Mouse (Mus musculus) liver, embryonic 14.5 days (tissue): ENCODE results near the gene Mefv. TPM values are rescaled to one million over a fixed set of nuclear protein-coding genes. Genes with fewer than 3 reads are reported as not detected.
A peak's percentile ranks its signal among the peaks of the same experiment; 100 is the strongest.

ENCODE experiments used
- ATAC-seq: fragments of 200-750 bp; cut with Nextera tagmentation; 2 replicates; pipeline ENCODE4 v1.8.0; 2017; ENCODE audit warnings: moderate number of reproducible peaks, mild to moderate bottlenecking, moderate library complexity; ENCODE audit not compliant: insufficient read depth
- DNase-seq, 3 experiments: peaks; one replicate each; pipeline ENCODE4 v3.0.0-alpha.2; 2012 to 2013; ENCODE audit warnings: low read depth in 3 of 3, low spot score in 3 of 3
- H3K27ac ChIP-seq: fragments of 300-500 bp; sonication (generic); 2 replicates; pipeline ENCODE4 v1.5.1; 2014; ENCODE audit warnings: moderate library complexity, mild to moderate bottlenecking, control low read depth, inconsistent platforms
- H3K27me3 ChIP-seq: fragments of 300-500 bp; sonication (generic); 2 replicates; pipeline ENCODE4 v1.6.1; 2014; ENCODE audit warnings: mild to moderate bottlenecking, low read length, moderate library complexity; ENCODE audit not compliant: control insufficient read depth, insufficient read depth
- H3K36me3 ChIP-seq: fragments of 300-500 bp; sonication (generic); replicated peaks from 2 replicates; pipeline ENCODE4 v1.6.1; 2014; ENCODE audit warnings: low read depth; ENCODE audit not compliant: control insufficient read depth, insufficient read depth
- H3K4me1 ChIP-seq, 2 experiments: fragments of 200-500 bp in 1 of 2; fragments of 300-500 bp in 1 of 2; sonication (generic) in 1 of 2; replicated peaks; 2 replicates each; pipeline ENCODE4 v1.6.1; 2012 to 2014; ENCODE audit warnings: antibody characterized with exemption in 1 of 2, inconsistent platforms in 1 of 2, low read length in 1 of 2; ENCODE audit not compliant: control insufficient read depth in 2 of 2, insufficient read depth in 2 of 2
- H3K4me2 ChIP-seq: fragments of 300-500 bp; sonication (generic); 2 replicates; pipeline ENCODE4 v1.6.1; 2014; ENCODE audit warnings: low read depth, mild to moderate bottlenecking, control low read depth, moderate library complexity
- H3K4me3 ChIP-seq, 2 experiments: fragments of 200-500 bp in 1 of 2; fragments of 300-500 bp in 1 of 2; sonication (generic) in 1 of 2; 2 replicates each; pipeline ENCODE4 v1.5.1; 2012 to 2014; ENCODE audit warnings: low read depth in 2 of 2, low read length in 2 of 2, mild to moderate bottlenecking in 2 of 2, control low read depth in 1 of 2, inconsistent platforms in 1 of 2, moderate library complexity in 1 of 2; ENCODE audit not compliant: insufficient read depth in 1 of 2
- H3K9ac ChIP-seq: fragments of 300-500 bp; sonication (generic); replicated peaks from 2 replicates; pipeline ENCODE4 v1.6.1; 2014; ENCODE audit warnings: mild to moderate bottlenecking, control low read depth, moderate library complexity
- H3K9me3 ChIP-seq: fragments of 300-500 bp; sonication (generic); 2 replicates; pipeline ENCODE4 v1.6.1; 2016; ENCODE audit warnings: low read length, mixed read lengths; ENCODE audit not compliant: control insufficient read depth
- CTCF ChIP-seq: IDR thresholded peaks from 2 replicates; pipeline ENCODE4 v1.5.1; 2016; ENCODE audit warnings: antibody characterized with exemption, low read depth, control low read depth
- EP300 ChIP-seq: IDR thresholded peaks from 2 replicates; pipeline ENCODE4 v1.6.1; 2016; ENCODE audit warnings: antibody characterized with exemption, low read depth
- WGBS: fragments of 180-500 bp; shearing (Covaris S2); extraction: QIAGEN DNeasy Blood & Tissue Kit; methylation state at CpG from one replicate; pipeline ENCODE4 v1.1.7; 2014; ENCODE audit not compliant: insufficient replicate concordance; 5-methylcytosine and 5-hydroxymethylcytosine counted together
- polyA plus RNA-seq, 2 experiments: library from polyadenylated mRNA; depleted of rRNA in 1 of 2; stranded (reverse) in 1 of 2; unstranded in 1 of 2; fragments of >200 nt; fragmentation: Nextera tagmentation in 1 of 2; extraction: Ambion mirVana in 1 of 2; gene quantifications; 2 replicates each; pipeline versions ENCODE4 v1.2.1 to v1.2.3; 2012 to 2014

The Mefv gene
- polyA plus RNA-seq (2012; rRNA removed) (0.14 and 0.21 TPM in 2 replicates), polyA plus RNA-seq (2014; fragmentation: Nextera tagmentation; extraction: Ambion mirVana) (0.27 TPM in 2 replicates)

DNA sequence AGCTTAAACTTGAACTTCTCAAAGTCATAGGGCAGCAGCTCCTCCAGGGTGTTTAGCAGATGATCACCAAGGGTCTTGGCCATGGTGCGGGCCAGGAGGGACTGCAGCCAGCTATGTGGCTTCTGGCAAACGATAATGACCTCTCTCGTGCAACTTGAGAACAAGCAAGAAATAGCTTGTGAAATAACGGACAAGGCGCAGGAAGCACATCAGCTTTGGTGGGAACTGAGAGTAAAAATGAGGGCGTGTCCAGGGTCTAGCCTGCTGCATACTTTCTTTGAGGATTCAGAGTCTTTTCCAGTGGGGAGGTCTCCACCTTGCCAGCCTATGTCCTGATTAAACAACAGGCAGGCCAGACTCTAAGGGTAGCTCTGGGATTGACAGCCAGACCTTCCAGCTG lies at the start of gene Mefv:
Gene Mefv, minus strand, starts transcription at position 118 of the 400 bp plus-strand sequence.
- 64% methylated on average over 6 of the region's 6 CpGs for WGBS
- H3K27ac ChIP-seq, result no peak within 1 kb of the TSS
- H3K9me3 ChIP-seq, result no peaks in the 10 kb centered on the region
- H3K9ac ChIP-seq, result no peak within 1 kb of the TSS
- no peaks in the 10 kb centered on the region for H3K36me3 ChIP-seq
- DNase-seq, result no peak
- no peaks in the 10 kb centered on the region for H3K4me1 ChIP-seq
- no peak for ATAC-seq
- TF ChIP-seq CTCF (no peak), EP300 (no peak)
- H3K4me2 ChIP-seq, result no peak within 1 kb of the TSS
- no peak within 1 kb of the TSS for H3K4me3 ChIP-seq
- H3K27me3 ChIP-seq, result no peaks in the 10 kb centered on the region

DNA sequence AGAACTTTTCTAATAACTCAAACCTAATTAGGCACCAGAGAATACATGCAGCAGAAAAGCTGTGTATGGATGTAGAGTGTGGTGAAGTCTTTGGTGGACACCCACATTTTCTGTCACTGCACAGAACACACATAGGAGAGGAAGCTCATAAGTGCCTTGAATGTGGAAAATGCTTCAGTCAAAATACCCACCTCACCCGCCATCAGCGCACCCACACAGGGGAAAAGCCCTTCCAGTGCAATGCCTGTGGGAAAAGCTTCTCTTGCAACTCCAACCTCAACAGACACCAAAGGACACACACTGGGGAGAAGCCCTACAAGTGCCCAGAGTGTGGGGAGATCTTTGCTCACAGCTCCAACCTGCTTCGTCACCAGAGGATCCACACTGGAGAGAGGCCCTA lies 31.1 kb upstream of the Mefv start:
- Histone ChIP-seq H3K9ac (no peak overlapping the region), H3K27me3 (no peaks in the 10 kb centered on the region), H3K36me3 (peaks cover 42% of the 10 kb centered on the region), H3K9me3 (peaks cover 2% of the 10 kb centered on the region), H3K4me1 (peaks cover 9 to 12% of the 10 kb centered on the region in 2 experiments; a peak in 3 of 4 replicates), H3K4me2 (no peak overlapping the region), H3K4me3 (no peak overlapping the region), H3K27ac (no peak overlapping the region)
- TF ChIP-seq EP300 (no peak), CTCF (no peak)
- ATAC-seq, result no peak
- WGBS, result 94% methylated on average over 3 of the region's 3 CpGs
- no peak for DNase-seq

DNA sequence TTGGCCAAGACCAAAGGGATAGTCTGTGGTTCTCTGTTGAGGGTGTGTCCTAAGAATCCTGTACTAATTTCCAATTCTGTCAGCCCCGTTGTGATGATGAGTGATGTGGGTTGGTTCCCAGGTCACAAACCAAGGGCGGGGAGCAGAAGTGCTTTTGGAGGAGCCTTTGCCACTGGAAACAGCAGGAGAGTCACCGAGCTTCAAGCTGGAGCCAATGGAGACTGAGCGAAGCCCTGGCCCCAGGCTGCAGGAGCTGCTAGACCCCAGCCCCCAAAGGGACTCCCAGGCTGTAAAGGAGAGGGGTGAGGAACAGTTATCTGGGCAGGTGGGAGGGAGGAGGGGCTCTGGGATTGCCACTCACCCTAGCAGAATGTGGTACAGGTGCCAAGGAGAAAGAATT lies 27.8 kb upstream of the Mefv start:
- no peak for ATAC-seq

DNA sequence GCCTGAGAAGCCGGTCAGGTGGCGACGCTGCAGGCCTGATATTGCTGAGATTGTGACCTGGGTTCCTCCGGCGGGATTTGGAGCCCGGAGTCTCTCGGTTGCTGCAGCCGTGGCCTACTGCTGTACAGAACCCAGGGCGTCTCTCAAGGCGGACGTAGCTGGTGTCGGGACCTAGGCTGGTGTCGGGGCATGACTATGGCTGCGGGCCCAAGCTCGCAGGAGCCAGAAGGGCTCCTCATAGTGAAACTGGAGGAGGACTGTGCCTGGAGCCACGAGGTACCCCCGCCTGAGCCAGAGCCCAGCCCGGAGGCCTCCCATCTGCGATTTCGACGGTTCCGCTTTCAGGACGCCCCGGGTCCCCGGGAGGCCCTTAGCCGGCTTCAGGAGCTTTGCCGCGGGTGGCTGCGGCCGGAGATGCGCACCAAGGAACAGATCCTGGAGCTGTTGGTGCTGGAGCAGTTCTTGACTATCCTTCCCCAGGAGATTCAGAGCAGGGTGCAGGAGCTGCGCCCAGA lies 26.3 kb upstream of the Mefv start:
- under 1% methylated on average over 32 of the region's 32 CpGs for WGBS
- ATAC-seq (peak; percentile 55), DNase-seq (no peak)
- Histone ChIP-seq H3K4me2 (peak overlapping the region; percentile 76), H3K9me3 (peaks cover 2% of the 10 kb centered on the region), H3K4me1 (peaks cover 13 to 18% of the 10 kb centered on the region in 2 experiments), H3K27ac (peak overlapping the region; percentile 72), H3K27me3 (no peaks in the 10 kb centered on the region), H3K4me3 (peak overlapping the region; percentile 86 to 89), H3K9ac (peak overlapping the region; percentile 75), H3K36me3 (peaks cover 18% of the 10 kb centered on the region)
- TF ChIP-seq CTCF (no peak; the same call in 1 of the 2 replicates), EP300 (no peak)

More for the DNA sequence above, 27.8 kb upstream of the Mefv start:
- Histone ChIP-seq H3K4me2 (peak overlapping the region; percentile 76), H3K9me3 (peaks cover 2% of the 10 kb centered on the region), H3K4me3 (peak overlapping the region; percentile 86 to 89), H3K4me1 (peaks cover 13 to 18% of the 10 kb centered on the region in 2 experiments), H3K27ac (no peak overlapping the region), H3K9ac (peak overlapping the region; percentile 75), H3K27me3 (no peaks in the 10 kb centered on the region), H3K36me3 (peaks cover 30% of the 10 kb centered on the region)
- DNase-seq, result no peak
- TF ChIP-seq CTCF (no peak), EP300 (no peak)
- 59% methylated on average over 4 of the region's 4 CpGs for whole genome bisulfite sequencing

DNA sequence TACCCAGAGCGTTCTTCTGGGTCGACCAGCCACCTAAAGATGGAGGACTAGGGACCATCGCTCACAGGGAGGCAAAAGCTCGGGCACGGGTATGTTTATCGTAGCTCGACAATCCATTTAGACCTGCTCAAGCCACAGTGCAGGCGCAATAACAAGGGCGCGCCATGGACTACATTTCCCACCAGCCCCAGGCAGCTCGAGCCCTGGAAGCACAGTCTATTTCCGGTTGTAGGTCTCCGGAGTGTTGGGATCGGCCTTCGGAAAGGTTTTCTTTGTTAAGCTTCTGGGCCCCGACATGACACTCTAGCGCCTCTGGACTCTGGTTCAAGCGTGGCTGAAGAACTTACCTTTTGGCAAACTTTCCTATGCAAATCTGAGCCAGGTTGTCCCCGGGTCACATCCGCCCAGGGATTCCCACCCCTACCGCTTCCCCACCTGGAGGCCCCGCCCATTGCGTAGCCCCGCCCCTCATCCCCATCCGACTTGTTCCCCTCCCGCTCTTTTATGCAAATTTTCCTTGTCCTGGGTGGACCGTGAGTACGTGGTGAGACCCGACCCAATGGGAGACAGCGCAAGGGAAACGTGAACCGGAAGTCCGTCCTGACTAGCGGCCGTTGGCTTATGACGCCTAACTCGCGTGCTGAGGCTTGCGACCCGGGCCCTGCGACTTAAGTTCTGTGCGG lies 25.7 kb upstream of the Mefv start, which contains the start of gene Zfp263:
Gene Zfp263, plus strand, starts transcription at position 591 of the 683 bp plus-strand sequence.
- H3K9ac ChIP-seq, result peak within 1 kb of the TSS; percentile 75
- H3K4me2 ChIP-seq, result peak within 1 kb of the TSS; percentile 76
- TF ChIP-seq CTCF (no peak), EP300 (no peak)
- H3K9me3 ChIP-seq, result peaks cover under 1% of the 10 kb centered on the region
- H3K27ac ChIP-seq, result peak within 1 kb of the TSS; percentile 72
- no peaks in the 10 kb centered on the region for H3K27me3 ChIP-seq
- H3K4me1 ChIP-seq, result peaks cover 13 to 18% of the 10 kb centered on the region in 2 experiments
- WGBS, result under 1% methylated on average over 42 of the region's 42 CpGs
- peak within 1 kb of the TSS; percentile 86 to 89 for H3K4me3 ChIP-seq
- H3K36me3 ChIP-seq, result peaks cover 12% of the 10 kb centered on the region
- ATAC-seq (peak; percentile 96), DNase-seq (peak; percentile 97)
